Mouse (Mus musculus) left cerebral cortex, adult 11 months (tissue): ENCODE measurements at regions not wholly inside any gene's neighbourhood (a gene's known extent, or its start where the extent isn't known, plus 50 kb on each side); places are given as distances from the start of the nearest gene placed in this dataset.

Experiments
- DNase-seq: peaks from one replicate; pipeline ENCODE4 v3.0.0; 2022; ENCODE audit warnings: low spot score

- no peak for DNase-seq
These were observed 1372.9 kb upstream of the Tenm4 start for GRCm38 (mm10) chr7:94798101-94798500.

- DNase-seq, result no peak
These were observed 1329.8 kb upstream of the Tenm4 start for GRCm38 (mm10) chr7:94841197-94841596.

- DNase-seq, result no peak
These were observed 1319.7 kb upstream of the Tenm4 start for GRCm38 (mm10) chr7:94851360-94851759.

- DNase-seq, result no peak
These were observed 1314.4 kb upstream of the Tenm4 start for GRCm38 (mm10) chr7:94856636-94857035.

- no peak for DNase-seq
These were observed 1280.2 kb upstream of the Tenm4 start for GRCm38 (mm10) chr7:94890711-94891430.

GRCm38 (mm10) chr7:94898088-94898487 is 1273.0 kb upstream of the Tenm4 start:
- DNase-seq, result no peak

GRCm38 (mm10) chr7:94926547-94927123 is 1244.4 kb upstream of the Tenm4 start:
- no peak for DNase-seq

GRCm38 (mm10) chr7:94963758-94964299 is 1207.2 kb upstream of the Tenm4 start:
- DNase-seq, result no peak

- no peak for DNase-seq
These were observed 1203.4 kb upstream of the Tenm4 start for GRCm38 (mm10) chr7:94967601-94968000.

GRCm38 (mm10) chr7:94975037-94975775 is 1195.8 kb upstream of the Tenm4 start:
- DNase-seq, result no peak

- no peak for DNase-seq
These were observed 1174.8 kb upstream of the Tenm4 start for GRCm38 (mm10) chr7:94996258-94996657.

- DNase-seq, result no peak
These were observed 1166.9 kb upstream of the Tenm4 start for GRCm38 (mm10) chr7:95004161-95004560.

GRCm38 (mm10) chr7:95005403-95005802 is 1165.6 kb upstream of the Tenm4 start:
- DNase-seq, result no peak

GRCm38 (mm10) chr7:95008896-95009430 is 1162.1 kb upstream of the Tenm4 start:
- no peak for DNase-seq

- DNase-seq, result peak; percentile 3
These were observed 1150.8 kb upstream of the Tenm4 start for GRCm38 (mm10) chr7:95020285-95020684.

- no peak for DNase-seq
These were observed 1142.9 kb upstream of the Tenm4 start for GRCm38 (mm10) chr7:95027915-95028810.
